Mouse (Mus musculus): ENCODE measurements around the gene Il25.
"Not testable (repeated sequence)": the region's sequence is repeated elsewhere in the genome, so short reads cannot be mapped to it uniquely, and the experiment has no call there.

The Il25 gene

DNA sequence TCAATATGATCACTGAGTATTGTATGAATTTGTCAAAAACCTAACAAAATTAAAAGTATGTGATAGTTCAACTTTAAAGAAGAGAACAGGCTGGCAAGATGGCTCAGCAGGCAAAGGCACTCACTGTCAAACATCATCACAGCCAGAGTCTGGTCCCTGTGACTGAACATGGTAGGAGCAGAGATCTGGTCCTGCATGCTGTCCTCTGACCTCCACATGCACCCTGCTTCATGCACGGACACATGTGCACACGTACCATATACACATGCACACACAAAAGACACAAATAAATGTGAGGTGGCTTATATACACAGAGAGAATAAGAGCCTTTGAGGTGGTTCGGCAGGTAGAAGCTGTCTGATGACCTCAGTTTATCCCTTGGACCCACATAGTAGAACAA, 23.0 kb downstream of the Il25 start:
- DNase-seq: no peak

DNA sequence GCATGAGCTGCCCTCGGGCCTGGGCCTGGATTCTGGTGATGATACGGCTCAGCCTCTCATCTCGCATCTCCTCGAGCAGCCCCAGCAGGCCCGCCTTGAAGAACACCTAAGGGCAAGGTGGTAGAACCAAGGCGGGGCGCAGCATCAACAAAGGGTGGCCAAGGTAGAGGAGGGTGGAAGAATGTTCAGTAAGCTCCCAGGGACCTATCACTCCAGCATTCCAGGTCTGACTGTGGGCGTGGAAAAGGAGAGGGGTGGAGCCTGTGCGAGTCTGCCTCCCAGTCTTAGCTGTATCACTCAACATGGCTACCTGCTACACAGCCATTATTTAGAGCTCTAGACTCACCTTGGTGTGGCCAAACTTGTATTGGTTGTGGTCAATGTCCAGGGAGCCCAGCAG, 24.0 kb downstream of the Il25 start:
- no peak for DNase-seq

DNA sequence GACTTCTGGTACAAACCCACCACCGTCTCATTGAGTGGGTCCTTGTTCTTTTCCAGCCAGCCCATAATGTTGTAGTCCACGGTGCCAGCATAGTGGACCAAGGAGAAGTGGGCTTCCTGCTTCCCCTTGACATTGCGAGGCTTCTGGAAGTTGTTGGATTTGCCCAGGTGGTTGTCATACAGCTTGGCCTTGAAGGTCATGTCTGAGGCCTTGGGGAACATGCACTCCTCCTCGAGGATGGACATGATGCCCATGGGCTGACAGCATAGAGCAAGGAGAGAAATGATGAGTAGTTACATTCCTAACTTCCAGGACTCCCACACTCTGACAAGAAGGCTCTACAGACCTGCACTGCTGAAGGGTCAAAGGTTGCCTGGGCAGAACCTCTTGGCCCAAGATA, 26.0 kb downstream of the Il25 start:
- DNase-seq: no peak

DNA sequence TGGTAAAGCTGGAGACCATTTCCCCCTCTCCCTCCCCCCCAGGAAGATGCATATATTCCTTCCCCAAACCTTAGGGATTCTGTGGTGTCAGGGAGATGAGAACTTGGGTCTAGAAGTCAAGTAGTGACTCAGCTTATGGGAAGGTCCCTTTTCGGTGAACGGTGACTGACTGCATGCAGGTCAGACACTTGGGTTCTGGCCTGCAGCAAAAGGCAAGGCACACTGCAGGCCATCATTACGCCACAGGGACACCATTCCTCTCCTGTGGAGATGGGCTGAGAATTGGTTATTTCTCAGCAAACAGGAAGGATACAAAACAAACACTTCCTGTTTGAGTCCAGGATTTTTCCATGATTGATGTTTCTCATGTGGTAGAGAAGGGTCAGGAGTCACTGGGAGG, 26.7 kb downstream of the Il25 start:
- DNase-seq: no peak

DNA sequence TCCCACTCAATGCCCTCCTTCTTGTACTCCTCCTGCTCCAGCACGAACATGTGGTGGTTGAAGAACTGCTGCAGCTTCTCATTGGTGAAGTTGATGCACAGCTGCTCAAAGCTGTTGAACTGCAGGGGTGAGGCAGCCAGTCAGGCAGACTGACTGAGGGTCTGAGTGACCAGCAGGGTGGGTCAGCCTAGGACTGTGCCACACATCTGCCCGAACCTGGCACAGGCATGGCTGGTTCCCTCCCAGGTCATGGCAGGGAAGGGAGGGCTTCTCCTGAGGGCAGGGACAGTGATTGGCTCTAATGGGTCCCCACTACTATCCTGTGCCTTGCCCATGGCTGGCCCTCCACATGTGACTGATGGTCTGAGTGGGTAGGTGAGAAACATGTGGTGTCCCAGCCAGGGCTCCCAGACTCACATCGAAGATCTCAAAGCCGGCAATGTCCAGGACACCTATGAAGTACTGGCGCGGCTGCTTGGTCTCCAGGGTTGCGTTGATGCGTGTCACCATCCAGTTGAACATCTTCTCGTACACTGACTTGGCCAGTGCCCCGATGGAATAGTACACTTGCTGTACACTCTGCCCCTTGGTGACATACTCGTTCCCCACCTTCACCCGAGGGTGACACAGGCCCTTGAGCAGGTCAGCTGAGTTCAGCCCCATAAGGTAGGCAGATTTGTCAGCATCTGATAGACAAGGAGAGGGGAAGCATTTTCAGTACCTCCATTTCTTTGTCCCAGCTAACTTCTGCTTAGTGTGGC, 27.5 kb downstream of the Il25 start:
- not testable (repeated sequence) for DNase-seq

DNA sequence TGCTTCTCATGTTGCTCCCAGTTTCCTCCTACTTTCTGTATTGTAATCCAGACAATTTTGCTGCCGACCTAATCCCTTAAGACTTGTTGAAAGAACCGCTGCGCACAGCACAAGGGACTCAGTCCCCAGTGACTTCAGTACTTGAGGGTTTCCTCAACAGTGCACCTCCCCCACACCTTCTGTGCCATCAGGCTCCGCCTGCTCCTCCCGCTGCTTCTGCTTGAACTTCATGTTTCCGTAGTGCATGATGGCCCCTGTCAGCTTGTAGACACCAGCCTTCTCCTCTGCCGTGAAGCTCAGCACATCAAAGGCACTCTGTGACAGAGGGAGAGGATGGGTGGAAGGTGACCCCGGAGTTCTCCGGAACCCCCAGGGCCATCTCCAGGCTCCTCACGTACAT, 28.3 kb downstream of the Il25 start:
- DNase-seq: no peak

DNA sequence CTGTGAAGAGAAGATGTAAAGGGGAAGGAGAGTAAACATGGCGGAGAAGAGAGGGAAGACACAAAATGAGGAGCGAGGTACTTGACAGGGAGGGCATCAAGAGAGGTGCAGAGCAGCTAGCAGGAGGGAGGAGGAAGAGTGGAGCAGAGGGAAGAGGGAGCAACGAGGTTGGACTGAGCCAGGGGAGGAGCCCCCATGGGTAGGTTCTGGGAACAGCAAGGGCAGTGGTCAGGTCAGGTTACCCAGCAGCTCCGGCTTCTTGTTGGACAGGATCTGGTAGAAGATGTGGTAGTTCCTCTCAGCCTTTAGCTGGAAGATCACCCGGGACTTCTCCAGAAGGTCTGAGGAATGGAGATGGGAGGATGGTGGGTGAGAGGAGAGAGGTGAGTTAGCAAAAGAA, 29.0 kb downstream of the Il25 start:
- DNase-seq: no peak

DNA sequence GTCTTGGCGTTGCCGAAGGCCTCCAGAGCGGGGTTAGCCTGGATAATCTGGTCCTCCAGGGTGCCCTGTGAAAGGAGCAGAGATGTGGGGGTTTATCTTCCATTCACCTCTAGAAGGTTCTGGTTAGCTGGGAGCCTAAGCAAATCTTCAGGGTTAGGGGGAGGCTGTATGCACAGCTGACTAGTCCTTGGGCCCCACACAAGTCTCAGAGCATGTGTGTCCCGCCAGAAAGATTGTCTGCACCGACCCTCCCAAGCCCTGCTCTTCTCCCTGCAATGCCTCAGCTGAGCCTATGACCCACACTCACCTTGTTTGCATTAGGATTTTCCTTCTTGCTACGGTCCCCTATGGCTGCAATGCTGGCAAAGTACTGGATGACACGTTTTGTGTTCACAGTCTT, 30.2 kb downstream of the Il25 start:
- DNase-seq: no peak

DNA sequence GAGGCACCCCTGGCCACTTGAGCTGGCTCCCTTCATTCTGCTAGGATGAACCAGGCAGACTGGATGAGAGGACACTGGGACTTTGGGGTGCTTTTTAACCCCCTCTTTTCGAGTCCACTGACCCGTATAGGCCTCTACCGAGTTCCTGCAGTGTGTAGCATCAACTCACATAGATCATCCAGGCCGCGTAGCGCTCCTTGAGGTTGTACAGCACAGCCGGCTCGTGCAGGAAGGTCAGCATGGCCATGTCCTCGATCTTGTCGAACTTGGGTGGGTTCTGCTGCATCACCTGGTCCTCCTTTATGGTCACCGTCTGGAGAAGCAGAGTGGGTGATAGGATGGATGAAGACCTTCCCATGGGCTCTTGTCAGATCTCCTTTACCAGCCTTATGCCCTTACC, 31.2 kb downstream of the Il25 start:
- DNase-seq: no peak

DNA sequence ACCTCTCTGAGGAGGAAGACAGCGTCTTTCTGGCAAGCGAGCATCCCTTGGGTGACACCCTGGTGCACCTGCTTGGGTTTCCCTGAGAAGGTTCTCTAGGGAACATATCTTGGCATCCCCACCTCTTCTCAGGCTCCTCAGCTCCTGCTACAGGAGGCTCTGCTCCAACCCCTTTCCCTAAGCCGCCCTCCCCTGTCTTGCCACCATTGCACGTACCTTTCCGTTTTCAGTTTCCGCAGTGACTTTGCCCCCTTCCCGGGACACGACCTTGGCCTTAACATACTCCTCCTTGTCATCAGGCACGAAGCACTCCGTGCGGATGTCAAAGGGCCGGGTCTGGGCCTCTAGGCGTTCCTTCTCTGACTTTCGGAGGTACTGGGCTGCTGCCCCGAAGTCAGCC, 32.5 kb downstream of the Il25 start:
- DNase-seq: no peak

DNA sequence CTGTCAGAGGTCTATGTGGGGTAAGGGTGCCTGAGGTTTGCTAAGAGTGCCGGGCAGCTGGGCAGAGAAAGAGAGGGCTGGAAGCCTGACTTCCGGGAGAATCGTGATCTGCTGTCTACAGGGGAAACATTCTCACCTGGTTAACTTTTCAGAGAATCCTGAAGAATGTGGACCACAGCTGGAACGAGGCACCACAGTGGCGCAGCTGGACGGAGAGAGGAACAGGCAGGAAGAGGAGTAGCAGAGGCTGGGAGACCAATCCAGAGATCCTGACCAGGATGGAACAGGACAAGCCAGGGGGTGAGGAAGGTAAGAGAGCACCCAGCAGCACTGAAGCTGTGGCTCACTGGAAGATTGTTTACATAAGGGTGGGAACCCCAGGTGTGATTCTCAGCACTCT, 33.1 kb downstream of the Il25 start:
- DNase-seq: no peak

DNA sequence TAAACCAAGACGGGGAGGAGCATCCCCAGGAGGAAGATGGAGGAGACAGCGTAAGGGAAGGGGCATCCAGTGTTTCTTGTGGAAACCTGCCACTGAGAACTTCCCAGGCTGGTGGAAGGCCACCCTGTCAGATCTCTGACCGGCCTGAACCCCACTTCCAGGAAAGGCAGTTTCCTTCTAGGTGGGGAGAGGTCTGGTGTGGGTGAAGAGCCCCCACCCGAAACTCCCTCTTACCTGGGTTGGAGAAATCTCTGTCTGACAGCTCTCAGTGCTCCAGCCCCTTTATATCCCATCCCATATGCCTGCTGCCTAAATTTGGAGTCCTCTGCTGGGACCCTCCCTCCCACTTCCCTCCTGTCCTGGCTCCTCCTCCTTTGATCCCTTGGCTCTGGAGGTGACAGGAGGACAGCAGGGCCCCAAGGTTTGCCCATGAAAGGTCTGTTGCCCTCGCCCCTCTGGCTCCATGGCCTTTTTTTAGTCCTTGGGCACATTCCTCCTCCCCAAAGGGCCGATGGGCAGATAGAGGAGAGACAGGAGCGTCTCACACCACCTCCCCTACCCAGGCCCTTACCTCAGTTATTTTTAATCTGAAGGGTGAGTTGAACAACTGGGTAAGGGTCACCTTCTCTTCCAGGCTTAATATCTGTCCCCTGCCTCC, 34.0 kb downstream of the Il25 start, which contains the start of gene Myh6:
TSS of gene Myh6 (minus strand) at position 608 of the 658 bp plus-strand sequence.
- DNase-seq: no peak

DNA sequence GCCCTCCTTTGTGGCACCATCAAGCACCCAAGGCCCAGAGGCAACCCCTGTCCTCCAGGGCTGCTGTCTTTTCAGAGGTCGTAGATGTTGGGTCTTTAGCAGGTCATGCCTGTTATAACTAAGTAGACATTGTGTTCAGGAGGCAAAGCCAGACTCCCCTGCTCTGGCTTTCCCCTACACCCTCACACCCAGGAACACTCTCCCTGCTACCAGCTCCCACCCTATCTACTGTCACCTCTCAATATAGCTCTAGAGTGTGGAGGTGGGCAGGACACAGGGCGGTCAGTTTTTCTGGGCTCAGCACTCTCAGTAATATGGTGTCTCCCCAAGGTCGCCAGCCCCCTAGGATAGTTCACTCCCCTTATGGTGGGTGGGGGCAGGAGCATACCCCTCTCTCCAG, 35.4 kb downstream of the Il25 start:
- no peak for DNase-seq

DNA sequence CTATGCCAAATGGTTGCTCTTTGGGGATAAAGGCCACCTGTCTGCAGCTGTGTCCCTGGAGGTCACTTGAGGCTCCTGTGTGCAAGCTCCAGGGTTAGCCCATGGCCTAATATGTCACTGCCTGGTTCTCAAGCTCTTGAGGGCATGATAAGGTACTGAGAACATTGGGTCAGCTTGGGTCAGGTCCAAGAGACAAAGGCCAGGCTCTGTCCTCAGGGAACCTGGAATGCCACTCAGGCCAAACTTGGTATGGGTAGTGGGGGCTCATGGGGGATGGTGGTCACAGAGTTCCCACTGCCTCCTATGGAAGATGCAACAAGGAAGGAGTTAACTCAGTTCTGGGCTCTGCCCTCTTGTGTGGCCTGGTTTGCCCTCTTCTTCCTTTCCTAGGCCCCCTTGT, 35.8 kb downstream of the Il25 start:
- no peak for DNase-seq

DNA sequence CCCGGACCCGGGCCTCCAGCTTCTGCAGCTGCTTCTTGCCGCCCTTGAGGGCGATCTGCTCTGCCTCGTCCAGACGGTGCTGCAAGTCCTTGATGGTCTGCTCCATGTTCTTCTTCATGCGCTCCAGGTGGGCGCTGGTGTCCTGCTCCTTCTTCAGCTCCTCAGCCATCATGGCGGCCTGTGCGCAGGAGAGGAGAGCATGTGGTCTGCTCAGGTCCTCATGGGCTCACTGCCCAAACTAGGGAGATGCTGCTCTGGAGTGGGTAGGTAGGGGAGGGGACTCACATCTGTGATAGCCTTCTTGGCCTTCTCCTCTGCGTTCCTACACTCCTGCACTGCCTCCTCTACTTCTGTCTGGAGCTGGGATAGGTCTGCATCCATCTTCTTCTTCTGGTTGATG, 40.3 kb downstream of the Il25 start:
- not testable (repeated sequence) for DNase-seq

DNA sequence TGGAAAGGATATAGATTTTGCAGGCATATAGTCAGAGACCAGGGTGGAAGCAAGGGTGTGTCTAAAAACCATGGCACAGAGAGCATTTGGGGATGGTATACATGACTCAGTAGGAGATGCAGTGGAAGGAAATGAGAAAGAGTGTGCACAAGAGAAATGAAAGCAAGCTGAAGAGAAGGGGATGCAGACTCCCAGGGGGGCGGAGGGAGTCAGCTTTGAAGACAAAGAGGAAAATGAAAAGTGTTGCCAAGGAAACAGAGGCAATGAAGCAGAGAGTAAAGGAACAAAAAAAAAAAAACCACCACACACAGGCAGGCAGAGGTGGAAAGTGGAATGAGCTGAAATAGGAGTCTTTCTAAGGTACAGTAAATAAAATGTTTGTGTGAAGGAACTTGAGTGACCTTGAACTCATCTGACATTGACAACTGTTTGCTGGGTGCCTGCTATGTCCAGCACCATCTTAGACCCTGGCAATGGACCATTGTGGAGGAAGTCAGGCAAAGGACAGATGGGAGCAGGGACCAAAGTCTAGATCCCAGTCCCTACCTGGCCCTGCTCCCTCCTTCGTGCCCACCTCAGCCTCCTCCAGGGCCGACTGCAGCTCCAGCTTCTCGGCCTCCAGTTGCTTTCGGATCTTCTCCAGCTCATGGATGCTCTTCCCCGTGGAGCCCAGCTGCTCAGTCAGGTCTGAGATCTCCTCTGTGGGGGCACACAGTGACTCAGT, 41.7 kb downstream of the Il25 start:
- DNase-seq: no peak

DNA sequence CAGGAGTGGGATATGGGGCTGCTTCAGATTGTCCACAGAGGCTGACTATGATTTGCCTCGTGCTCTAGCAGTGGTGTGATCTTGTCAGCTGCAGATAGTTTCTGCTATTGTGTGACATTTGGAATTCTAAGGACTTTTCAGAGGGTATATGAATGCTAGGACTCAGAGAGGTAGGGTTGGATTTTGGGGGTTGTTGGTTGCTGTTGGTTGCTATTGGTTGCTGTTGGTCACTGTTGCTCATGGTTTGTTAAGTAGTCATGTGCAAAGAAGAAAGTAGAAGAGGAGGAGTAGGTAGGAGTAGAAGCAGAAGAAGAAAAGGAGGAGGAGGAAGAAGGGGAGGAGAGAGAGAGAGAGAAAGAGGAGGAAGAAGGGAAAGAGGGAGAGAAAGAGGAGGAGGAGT, 44.1 kb downstream of the Il25 start, which contains the start of gene Gm17428:
TSS of gene Gm17428 (plus strand) at position 301 of the 400 bp plus-strand sequence.
- DNase-seq: no peak

DNA sequence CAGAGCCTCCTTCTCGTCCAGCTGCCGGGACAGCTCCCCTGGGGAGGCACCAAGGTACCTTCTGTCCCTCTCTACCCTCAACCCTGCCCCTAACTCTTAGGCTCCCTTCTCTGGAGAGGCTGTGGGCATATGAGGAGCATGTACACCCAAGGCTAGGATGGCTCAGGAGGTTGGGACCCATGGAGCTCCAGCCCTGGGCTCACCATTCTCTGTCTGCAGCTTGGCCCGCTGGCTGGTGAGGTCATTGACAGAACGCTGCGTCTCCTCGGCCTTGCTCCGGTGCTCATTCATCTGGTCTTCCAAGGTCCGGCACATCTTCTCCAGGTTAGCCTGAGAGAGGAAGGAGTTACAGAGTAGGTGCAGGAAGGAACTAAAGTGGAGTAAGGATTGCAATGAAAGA, 46.2 kb downstream of the Il25 start:
- DNase-seq: no peak

DNA sequence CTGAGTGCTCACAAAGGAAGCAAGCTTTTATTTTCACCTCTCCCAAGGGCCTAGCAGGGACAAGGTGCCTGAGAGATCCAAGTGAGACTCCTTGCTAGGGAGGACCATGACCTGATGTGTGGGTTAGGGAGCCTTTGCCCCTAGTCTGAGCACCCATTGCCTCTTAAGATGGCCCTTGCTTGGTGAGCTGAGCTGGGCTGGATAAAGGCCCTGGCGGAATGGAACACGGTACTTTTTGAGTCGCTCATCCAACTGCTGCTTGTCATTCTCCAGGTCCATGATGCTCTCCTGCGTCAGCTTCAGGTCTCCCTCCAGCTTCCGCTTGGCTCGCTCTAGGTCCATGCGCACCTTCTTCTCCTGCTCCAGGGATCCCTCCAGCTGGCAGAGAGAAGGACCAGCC, 49.4 kb downstream of the Il25 start:
- DNase-seq: no peak
